Mouse (Mus musculus): Measurements from ENCODE around the gene Stx6.

The Stx6 gene

GRCm38 (mm10) chr1:155236306-155237024, 78.0 kb downstream of the Stx6 start:
- DNase-seq: no peak

- no peak for DNase-seq
These were observed 78.9 kb downstream of the Stx6 start for GRCm38 (mm10) chr1:155237390-155237789.

DNA sequence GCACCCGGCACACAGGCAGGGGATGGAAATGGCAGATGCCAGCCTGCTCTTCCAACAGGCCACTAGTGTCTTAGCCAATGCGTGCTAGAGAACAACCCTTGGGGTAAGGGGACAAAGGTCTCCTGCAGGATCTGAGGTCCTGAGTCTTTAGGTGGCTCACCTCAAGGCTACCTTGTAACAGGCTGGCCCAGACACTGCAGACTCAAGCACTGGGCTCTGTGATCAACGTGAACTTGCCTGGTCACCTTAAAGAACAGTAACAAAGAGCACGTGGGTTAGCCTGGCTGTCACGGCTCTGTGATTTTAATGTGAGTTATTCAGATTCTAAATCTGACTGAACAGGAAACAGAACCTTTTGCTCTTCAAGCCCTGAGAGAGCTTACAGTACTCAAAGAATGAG, 79.6 kb downstream of the Stx6 start:
- DNase-seq: no peak

- DNase-seq: no peak
These were observed 80.7 kb downstream of the Stx6 start for GRCm38 (mm10) chr1:155239169-155239568.

- DNase-seq: no peak
These were observed 81.6 kb downstream of the Stx6 start for GRCm38 (mm10) chr1:155239962-155240717.

- peak; percentile 12 for DNase-seq
These were observed 83.4 kb downstream of the Stx6 start for GRCm38 (mm10) chr1:155241701-155242487.

DNA sequence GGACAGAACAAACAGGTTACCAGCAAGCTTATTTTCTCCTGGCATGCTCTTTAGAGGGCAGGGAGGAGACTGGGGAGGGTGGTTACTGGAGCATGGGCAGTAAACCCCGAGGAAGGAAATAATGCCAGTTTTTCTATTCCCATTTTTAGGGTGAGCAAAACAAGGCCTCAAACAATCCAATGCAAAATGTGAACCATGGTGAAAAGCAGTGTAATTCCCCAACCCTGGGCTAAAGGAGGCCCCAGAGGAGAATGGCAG, 83.9 kb downstream of the Stx6 start:
- no peak for DNase-seq

GRCm38 (mm10) chr1:155243797-155244770, 85.6 kb downstream of the Stx6 start, which contains the start of gene BC034090:
Gene BC034090 (minus strand): TSS chr1:155244444.
- DNase-seq: peak; percentile 45

GRCm38 (mm10) chr1:155244771-155245211, 86.3 kb downstream of the Stx6 start:
- peak; percentile 46 for DNase-seq

GRCm38 (mm10) chr1:155245516-155245915, 87.0 kb downstream of the Stx6 start:
- DNase-seq: no peak

DNA sequence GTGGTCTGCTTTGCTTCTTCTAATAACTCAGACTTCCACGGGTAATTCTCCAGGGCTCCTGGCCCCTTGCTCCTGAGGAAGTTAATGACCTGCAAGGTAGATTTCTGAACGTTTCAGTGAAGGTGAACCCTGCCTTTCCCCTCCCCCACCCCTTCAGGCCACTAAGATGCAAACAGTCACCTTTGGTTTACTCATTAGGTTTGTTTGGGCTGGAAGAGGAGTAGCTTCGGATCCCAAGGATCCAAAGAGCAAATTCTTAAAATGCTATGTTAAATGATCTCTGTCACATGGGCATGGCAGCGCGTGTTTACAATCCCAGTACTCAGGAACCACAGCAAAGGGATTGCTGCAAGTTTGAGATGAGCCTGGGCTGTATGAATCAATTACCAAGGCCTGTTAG, 88.9 kb downstream of the Stx6 start:
- no peak for DNase-seq

- no peak for DNase-seq
These were observed 89.5 kb downstream of the Stx6 start for GRCm38 (mm10) chr1:155248041-155248440.

GRCm38 (mm10) chr1:155249896-155250295, 91.4 kb downstream of the Stx6 start:
- DNase-seq: no peak

DNA sequence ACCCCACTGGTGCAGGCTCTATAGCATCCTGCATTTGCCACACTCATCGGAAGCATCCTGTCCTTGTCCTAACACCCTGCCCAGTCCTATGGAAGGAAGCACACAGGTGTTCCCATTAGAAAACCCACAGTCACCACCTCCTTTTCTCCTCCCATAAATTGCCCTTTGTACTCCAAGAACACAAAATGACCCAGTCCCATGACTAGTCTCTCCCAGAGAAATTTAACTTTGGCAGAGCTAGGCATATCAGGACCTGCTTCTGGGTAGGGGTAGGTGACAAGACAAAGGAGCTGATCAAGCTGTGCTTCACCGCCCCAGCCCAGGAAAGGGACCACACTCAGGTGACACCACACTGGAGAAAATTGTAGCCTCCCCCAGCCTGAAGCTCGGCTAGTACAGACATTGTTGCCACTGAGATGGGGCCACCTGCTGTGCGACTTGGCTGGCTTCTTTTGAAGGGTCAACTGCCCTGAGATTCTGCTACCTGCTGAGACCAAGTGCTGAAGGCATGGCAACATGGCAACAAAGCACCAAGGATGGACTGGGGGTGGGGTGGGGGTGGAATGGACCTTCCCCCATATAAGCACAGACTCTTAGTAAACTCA, 92.1 kb downstream of the Stx6 start:
- DNase-seq: no peak

- DNase-seq: no peak
These were observed 93.1 kb downstream of the Stx6 start for GRCm38 (mm10) chr1:155251596-155251995.

DNA sequence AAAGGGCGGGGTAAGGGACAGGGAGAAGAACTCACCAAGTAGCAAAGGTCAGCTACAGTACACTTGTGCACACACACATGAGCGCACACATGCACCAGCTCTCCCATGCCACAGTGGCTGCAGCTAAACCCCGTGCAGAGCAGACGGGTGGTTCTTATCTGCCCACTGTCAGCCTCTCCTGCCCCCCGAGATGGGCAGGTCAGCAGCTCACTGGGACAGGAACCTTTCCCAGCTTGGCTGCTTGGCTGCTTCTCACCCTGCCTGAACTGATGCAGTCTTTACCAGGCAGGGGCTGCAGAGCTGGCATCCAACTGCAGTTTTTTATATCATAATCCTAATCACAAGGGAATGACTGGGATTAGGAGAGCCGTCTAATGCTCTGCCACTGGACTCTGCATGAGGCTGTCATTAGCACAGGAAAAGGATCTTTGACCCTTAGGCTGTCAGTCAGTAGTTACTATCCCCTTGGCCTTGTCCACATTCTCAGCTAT, 94.2 kb downstream of the Stx6 start:
- no peak for DNase-seq

GRCm38 (mm10) chr1:155253126-155253525, 94.6 kb downstream of the Stx6 start:
- DNase-seq: no peak

DNA sequence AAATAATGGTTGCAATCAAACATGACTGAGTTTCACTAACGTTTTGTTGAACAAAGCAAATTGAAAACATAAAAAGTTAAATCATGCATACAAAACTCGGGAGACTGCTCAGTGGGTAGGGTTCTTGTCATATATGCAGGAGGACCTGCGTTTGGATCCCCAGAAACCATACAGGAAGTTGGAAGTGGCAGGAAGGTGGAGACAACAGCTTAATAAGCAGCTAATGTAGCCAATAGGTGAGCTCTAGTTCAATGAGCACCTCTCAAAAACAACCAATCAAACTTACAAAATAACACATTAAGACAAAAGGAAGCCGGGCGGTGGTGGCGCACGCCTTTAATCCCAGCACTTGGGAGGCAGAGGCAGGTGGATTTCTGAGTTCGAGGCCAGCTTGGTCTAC, 95.8 kb downstream of the Stx6 start:
- DNase-seq: no peak

Measured in thymus, postnatal 4 days (tissue).